Mouse (Mus musculus) inflammation-experienced regulatory T-cells, adult 16 weeks (primary cell): ENCODE measurements around the gene Hoxa9. TPM values are rescaled to one million over a fixed set of nuclear protein-coding genes. Genes with fewer than 3 reads are reported as not detected.

Experiments used
- polyA plus RNA-seq: library from polyadenylated mRNA; unstranded; fragments of 100-300 nt; shearing (Covaris generic); gene quantifications from one replicate; pipeline ENCODE4 v1.2.1, GENCODE M21; 2017

Hoxa9 gene
- 0.12 TPM for polyA plus RNA-seq

DNA sequence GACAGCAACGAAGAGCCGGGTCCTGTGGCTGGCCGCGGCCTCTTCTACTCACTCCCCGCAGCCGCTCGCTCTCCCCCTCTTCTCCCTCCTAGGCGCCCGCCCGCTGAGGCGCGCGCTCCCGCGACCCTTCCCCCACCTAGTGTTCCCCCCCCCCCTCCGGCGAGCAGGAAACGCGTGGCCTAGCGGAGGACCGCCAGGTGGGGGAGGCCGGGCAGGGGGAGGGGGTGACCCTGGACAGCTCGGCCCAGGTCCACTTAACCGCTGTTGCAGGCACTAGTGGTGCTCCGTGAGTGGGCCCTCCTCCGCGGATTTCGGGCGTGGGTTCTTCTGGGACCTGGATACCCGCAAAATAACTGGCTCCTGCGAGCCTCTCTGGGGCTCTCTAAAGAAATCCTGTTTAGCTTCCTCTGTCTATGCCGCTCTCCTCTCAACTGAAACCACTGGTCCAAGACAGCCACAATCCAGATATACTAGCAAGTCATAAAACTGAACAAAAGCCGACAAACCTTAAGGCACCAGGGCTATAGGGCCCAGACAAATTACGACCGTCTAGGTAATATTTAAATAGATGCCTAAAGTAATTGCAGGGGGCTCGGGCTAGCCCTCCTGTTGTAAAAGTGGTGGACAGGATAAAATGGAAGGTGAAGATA lies at the start of gene Hoxa9:
TSS of gene Hoxa9 (minus strand) at position 574 of the 650 bp plus-strand sequence.

DNA sequence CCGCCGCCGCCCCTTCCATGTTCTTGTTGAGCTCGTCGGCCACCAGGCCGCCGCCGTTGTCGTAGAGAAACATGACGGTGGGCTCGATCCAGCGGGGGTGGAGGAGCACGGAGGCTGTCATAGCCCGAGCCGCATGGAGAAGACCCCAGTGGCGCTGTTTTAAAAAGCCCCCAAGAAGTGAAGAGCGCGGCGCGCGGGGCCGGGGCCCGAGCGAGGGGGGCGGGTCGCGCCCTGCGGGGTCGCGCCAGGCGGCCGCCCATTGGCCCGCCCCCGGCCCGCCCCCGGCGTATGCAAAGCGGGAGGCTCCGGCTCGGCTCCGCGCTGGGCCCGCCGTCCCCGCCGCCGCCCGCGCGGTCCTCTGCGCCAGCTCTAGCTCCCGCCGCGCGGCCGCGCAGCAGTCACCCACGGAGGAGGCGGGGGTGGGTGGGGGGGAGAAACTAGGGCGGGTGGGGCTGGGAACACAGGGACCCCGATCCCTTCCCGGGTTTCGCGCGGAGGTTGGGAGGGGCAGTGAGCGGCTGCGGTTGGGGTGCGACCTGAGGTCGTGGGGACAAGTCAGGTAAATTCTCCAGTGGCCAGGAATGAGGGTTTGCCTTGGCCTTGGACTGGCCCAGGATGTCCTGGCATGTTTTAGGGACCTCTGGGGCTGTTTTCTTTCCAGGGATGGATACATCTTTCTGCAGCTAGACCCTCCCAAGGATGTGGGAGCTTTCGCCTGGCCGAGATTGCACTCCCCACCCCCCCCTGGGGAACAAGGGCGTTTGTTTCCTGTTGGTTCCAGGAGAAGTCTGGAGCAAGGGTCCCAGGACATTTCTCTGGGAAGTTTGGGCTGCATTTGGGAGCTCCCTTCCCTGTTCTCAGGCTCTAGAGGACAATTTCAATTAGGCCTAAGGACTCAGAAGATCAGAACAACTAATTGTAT lies 30.0 kb upstream of the Hoxa9 start, which contains the start of gene Hoxa13:
TSS of gene Hoxa13 (minus strand) at position 227 of the 922 bp plus-strand sequence.

DNA sequence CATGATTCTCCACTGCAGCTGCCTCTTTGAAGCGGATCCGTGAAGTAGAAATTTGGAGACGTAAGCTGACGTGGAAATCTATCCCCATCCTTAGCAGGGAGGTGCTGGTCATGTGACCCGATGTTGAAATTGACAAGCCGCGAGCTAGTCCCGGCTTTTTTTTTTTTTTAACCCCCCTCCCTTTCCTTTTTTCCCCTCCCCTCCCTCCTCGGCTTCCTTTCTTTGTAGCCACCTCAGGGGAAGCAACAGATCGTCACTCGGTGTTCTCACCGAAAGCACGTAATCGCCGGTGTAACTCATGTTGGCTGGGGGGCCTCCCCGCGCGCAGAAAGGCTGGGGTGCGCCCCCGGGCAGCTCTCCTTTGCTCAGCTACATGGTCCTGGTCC lies 14.9 kb upstream of the Hoxa9 start, which contains the start of gene Hoxa11:
TSS of gene Hoxa11 (minus strand) at position 54 of the 386 bp plus-strand sequence.

DNA sequence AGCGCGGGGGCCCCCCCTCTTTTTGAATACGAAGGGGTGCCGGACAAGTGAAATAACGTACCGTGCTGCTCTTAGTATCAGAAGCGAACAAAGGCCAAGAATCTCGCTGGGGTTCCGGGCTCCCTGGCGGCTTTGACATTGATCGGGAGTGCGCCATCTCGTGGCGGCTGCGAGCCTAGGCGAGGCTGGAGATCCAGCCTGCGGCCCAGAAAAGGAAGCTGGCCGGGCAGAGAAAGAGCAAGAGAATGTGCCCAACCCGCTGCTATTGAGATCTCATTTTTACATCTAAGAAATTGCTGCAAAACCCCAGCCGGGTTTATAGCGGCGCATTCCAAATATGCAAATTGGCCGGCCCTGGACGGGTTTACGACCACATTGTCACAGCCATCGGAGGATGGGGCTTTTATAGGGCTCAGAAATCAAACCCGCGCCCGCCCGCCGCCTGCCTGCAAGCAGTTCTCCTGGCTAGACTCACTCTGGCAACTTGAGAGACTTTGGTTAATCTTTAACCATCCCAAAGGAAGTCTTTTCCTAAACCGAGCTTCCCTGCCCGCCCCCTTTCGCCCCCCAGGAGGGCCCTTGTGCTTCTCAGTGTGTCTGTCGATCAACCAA lies 9.6 kb upstream of the Hoxa9 start, which contains the start of gene Hoxa10:
TSS of gene Hoxa10 (minus strand) at position 466 of the 612 bp plus-strand sequence.

DNA sequence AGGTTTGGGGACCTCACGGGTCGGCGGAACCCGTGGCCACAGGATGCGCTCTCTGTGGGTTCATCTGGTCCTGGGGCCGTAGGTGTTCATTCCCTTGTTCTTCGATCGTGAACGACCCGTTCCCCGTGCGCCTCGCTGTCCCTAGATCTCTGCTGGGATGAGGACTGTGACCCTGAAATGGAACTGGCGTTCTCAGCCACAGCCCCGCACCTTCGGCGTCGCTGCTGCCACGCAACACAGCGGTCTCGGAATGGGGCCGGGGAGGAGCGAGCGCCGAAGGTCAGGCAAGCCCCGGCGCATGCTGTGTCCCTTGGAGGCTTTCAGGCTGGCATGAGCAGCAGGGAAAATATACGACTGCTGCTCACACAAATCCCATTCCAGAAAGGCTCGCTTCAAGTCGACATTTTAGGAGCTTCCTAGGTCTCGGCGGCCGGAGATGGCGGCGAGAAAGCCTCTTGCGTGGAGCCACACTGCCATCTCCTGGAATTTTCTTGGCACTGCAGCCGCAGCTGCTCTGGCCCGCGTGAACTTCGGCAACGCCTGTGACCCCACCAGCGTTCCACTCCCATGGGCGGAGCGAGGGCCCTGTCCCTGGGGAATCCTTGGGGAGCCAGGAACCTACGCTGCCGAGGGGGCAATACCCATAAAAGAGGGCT lies 9.4 kb downstream of the Hoxa9 start, which contains the start of gene Hoxa7:
TSS of gene Hoxa7 (minus strand) at position 518 of the 656 bp plus-strand sequence.

DNA sequence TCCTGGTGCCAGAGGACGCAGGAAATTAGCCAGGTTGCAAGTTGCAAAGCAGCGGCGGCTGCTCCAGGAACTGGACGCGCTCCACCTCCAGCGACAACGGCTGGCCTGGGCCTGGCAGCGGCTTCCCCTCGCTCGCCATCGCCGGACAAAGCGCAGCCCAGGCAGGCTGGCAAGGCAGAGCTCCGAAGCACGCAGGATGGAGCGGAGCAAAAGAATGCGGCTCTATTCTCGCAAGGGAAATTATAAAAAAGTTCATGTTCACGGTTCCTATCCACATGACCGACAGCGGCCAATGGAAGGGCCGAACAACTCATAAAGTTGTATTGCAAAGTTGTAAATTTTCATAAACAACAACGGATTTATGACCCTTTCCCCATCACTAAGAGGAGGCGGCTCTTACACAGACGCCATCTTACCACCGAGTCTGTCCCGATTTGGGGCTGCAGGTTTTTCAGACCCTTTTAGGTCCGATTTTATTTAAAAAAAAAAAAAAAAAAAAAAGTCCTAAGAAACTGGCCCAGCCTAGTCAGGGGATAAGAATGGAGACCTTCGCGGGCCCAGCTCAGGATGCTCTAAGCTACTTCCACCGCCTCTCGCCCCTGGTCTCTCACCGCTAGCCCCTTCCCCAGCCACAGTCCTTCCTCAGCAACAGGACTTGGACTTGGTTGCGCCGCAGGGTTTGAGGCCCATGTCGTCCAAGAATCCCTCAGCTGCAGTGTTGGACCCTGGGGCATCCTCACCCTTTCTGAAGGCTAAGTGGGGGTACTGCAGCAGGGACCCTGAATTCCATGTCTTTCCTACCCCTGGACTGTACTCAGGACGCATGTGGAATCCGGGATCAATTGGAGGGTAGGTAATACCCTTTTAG lies 17.5 kb downstream of the Hoxa9 start, which contains the start of the genes Hoxa3 and Gm28308:
TSS of gene Hoxa3 (minus strand) at position 218 of the 868 bp plus-strand sequence.
TSS of gene Gm28308 (minus strand) at position 221 of the 868 bp plus-strand sequence.

DNA sequence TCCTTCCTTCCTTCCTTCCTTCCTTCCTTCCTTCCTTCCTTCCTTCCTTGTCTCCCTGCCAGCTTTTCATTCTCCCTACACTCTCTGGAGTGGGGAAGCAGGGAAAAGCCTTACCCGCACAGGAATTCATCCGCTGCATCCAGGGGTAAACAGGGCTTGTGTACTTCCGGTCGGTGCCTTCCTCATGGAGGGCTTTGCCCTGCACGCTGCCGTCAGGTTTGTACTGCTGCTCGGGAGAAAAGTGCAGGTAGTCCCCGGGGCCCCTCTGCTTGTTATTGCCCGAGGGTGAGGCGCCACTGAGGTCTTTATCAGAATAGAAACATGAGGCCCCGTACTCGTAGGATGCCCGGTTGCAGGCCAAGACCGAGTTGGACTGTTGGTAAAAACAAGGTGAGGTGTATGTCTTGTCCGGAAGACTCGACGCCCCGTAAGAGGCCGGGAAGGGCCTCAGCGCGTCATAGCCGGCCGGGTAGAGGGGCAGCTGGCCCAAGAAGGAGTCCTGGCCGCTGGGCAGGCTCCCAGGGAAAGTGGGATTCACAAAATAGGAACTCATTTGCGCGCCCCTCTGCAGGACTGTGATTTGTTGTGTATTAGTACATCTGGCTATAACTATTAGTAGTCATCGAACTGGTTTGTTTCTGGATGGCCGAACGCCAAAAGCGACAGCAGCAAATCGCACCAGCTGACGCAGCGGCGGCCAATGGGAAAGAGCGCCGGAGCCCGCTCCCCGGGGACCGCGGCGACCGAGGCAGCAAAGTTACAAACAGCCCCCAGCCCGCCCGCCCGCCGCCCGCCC lies 22.6 kb downstream of the Hoxa9 start, which contains the start of gene Hoxa6:
TSS of gene Hoxa6 (minus strand) at position 651 of the 796 bp plus-strand sequence.

DNA sequence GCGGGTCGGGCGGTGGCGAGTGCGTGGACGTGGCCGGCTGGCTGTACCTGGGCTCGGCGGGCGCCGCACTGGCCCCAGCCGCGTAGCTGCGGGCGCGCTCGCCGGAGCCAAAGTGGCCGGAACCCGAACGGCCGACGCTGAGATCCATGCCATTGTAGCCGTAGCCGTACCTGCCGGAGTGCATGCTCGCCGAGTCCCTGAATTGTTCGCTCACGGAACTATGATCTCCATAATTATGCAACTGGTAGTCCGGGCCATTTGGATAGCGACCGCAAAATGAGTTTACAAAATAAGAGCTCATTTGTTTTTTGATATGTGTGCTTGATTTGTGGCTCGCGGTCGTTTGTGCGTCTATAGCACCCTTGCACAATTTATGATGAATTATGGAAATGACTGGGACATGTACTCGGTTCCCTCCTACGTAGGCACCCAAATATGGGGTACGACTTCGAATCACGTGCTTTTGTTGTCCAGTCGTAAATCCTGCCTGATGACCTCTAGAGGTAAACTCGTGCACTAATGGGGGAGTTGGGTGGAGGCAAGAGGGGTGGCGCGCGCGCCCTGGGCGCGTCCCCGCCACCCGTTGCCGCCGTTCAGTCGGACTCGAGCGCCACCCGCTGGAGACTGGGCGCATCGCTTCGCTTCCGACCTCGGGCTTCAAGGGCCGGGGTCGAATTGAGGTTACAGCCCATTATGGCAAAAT lies 26.7 kb downstream of the Hoxa9 start, which contains the start of gene Hoxa5:
TSS of gene Hoxa5 (minus strand) at position 538 of the 703 bp plus-strand sequence.

DNA sequence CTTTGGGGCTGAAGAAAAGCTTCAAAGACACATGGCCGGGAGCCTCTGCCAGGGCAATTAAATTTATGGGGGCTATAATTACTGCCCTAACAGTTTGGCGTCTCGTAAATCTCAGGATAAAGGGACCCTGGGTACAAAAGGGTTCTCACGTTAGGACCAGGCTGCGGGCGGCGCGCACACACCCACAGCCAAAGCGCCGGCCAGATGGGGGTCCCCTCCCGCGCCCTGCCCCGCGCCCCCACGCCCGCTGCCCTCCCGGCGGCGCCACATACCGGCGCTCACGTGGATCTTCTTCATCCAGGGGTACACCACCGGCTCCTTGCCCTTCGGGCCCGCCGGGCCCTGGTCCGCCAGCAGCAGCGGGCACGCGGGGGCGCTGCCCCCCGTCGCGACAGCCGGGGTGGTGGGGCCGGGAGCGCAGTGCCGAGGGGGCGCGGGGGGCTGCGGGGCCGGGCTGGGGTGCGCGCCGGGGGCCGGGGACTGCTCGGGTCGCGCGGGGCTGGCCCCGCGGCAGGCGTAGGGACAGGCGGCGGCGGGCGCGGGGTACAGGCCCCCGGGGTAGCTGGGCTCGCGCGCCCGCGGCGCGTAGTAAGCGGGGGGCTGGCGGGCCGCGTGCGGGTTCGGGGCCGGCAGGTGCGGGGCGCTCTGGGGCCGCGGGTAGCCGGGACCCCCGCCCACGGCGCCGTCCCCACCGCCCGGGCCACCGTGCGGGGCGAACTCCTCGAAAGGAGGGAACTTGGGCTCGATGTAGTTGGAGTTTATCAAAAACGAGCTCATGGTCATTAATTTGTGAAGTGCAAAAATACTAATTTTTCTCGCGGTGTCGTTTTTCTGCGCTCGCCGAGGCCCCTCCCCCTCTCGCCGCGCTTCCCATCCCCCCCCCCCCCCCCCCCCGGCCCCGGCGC lies 39.7 kb downstream of the Hoxa9 start, which contains the start of gene Hoxa4:
TSS of gene Hoxa4 (minus strand) at position 848 of the 905 bp plus-strand sequence.

DNA sequence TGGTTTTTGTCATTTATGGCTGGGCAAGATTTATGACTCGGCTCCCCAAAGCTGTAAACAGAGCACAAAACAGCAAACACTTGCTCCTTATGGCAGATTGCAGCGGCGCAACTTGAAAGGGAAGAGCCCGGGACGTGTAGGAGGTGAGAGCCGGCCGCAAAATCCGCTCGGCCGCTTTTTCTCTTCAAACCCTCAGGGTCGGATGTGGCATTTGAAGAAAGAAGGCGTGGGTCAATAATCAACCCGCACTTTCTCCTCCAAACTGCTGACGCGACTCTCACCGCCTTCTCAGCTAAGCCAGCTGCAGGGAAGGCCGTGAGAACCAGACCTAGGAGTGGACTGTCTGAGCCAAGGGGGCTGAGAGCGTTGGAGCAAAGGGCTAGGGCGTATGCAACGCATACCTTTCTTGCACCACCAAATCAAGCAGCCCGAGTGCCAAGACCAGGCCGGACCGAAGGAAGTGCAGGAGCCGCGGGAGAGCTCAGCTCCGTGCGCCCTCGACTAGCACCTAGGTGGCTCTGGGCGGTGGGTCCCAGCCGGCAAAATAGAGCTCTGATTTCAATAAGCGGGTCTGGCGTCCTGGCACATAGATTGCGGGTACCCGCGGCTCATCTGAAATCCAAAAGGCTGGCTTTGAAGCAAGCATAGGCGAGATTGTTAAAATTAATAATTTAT lies 53.7 kb downstream of the Hoxa9 start, which contains the start of gene 5730596B20Rik:
TSS of gene 5730596B20Rik (plus strand) at position 438 of the 675 bp plus-strand sequence.

Other genes starting within 250 kb of the Hoxa9 start
- 32.2 TPM for gene Skap2, start 218.5 kb downstream of the Hoxa9 start, polyA plus RNA-seq
- gene Hoxa1, start 72.8 kb downstream of the Hoxa9 start, polyA plus RNA-seq: not detected
- not detected for gene Hoxa2, start 66.3 kb downstream of the Hoxa9 start, polyA plus RNA-seq
- not detected for gene 5730596B20Rik, start 53.6 kb downstream of the Hoxa9 start, polyA plus RNA-seq
- gene Hoxa4, start 39.3 kb downstream of the Hoxa9 start, polyA plus RNA-seq: not detected
- not detected for gene Hoxa5, start 26.5 kb downstream of the Hoxa9 start, polyA plus RNA-seq
- not detected for gene Hoxa6, start 22.4 kb downstream of the Hoxa9 start, polyA plus RNA-seq
- gene Hoxa3, start 17.8 kb downstream of the Hoxa9 start, polyA plus RNA-seq: not detected
- not detected for gene Gm28308, start 17.8 kb downstream of the Hoxa9 start, polyA plus RNA-seq
- 0.33 TPM for gene Hoxa7, start 9.2 kb downstream of the Hoxa9 start, polyA plus RNA-seq
- gene Hoxa10, start 9.8 kb upstream of the Hoxa9 start, polyA plus RNA-seq: not detected
- not detected for gene Hoxa11, start 14.7 kb upstream of the Hoxa9 start, polyA plus RNA-seq
- not detected for gene Hoxa13, start 29.8 kb upstream of the Hoxa9 start, polyA plus RNA-seq
- not detected for gene Evx1, start 82.4 kb upstream of the Hoxa9 start, polyA plus RNA-seq